ENCODE assay signal across 8 mouse cellular contexts in the genomic region with DNA sequence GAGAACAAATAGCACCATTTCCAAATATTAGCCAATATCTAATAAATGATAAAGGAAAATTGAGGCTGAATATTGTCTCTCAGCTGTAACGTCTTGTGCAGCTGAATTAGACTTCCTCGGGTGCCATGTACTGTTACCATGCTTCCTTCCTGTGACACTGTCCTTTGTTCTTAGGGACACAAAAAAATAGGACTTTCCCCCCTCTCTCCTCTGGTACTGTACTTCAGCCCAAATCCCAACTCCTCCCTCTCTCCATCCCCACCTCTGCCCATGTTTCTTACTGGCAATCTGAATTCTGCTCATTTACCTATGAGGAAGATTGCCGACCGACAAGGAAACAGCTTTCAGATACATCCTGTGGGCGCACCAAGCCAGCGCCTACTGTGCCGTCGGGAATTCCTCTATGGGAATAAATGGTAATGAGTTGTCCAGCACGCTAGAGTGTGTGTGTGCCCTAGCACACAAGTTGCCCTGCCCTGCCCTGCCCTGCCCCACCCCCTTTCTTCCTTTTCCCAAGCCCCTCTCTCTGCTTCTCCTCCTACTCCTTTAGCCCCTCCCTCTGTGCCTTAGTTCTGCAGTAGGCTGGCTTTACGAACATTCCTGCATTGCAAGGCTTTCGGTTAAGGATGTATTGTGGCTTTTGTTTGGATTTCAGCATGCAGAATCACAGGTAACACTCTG. TPM values are rescaled to one million over a fixed set of nuclear protein-coding genes. Genes with fewer than 3 reads are reported as not detected.
DNase-seq lines count a peak whose midpoint lies in the region; ATAC-seq and TF ChIP-seq lines count a peak whose summit lies in the region.

A gene (plus strand): TSS at position 303 of the 681 bp plus-strand sequence.

- DNase-seq in cerebellum, postnatal 14 days: peak; percentile 12 to 23
- DNase-seq in cerebellum, postnatal 36 days: no peak
- peak; percentile 59 for DNase-seq in forebrain, embryonic 11.5 days (ENCODE audit: low spot score)
- DNase-seq in liver, embryonic 11.5 days (ENCODE audit: low spot score): no peak
- peak; percentile 25 for DNase-seq in stomach, postnatal 0 days (ENCODE audit: low spot score)
- no peak for DNase-seq in ovary, postnatal 10 days (ENCODE audit: low spot score)
- DNase-seq in urinary bladder, postnatal 36 days (ENCODE audit: low spot score in 2 of 2): no peak

- WGBS in forebrain, embryonic 11.5 days: 25% methylated on average over 11 of the region's 11 CpGs
- WGBS in liver, embryonic 11.5 days: 38% methylated on average over 11 of the region's 11 CpGs
- 31% methylated on average over 11 of the region's 11 CpGs for WGBS in stomach, postnatal 0 days

- ATAC-seq in forebrain, embryonic 11.5 days (replicated peaks; ENCODE audit: low FRiP score): peak; percentile 84
- no peak for ATAC-seq in liver, embryonic 11.5 days (replicated peaks; ENCODE audit: low FRiP score)
- ATAC-seq in stomach, postnatal 0 days (ENCODE audit: low FRiP score, low TSS enrichment): no peak

- no peaks in the 10 kb centered on the region for H3K9me3 ChIP-seq in E14TG2a.4 (ENCODE audit: low read length)
- no peaks in the 10 kb centered on the region for H3K9me3 ChIP-seq in forebrain, embryonic 11.5 days (ENCODE audit: control insufficient read depth, low read length)
- no peaks in the 10 kb centered on the region for H3K9me3 ChIP-seq in liver, embryonic 11.5 days (ENCODE audit: control insufficient read depth, low read length)
- H3K9me3 ChIP-seq in stomach, postnatal 0 days (ENCODE audit: control insufficient read depth, low read length): no peaks in the 10 kb centered on the region

- H3K4me3 ChIP-seq in E14TG2a.4 (replicated peaks; ENCODE audit: low read length): peak within 1 kb of the TSS; percentile 35
- no peak within 1 kb of the TSS for H3K4me3 ChIP-seq in forebrain, embryonic 11.5 days (ENCODE audit: low read depth, low read length)
- no peak within 1 kb of the TSS for H3K4me3 ChIP-seq in liver, embryonic 11.5 days (ENCODE audit: low read depth, low read length)
- H3K4me3 ChIP-seq in stomach, postnatal 0 days (ENCODE audit: low read depth, low read length): 0 out of 2 replicates have a peak within 1 kb of the TSS, but pooled peaks have one; percentile 4

- peaks cover 28% of the 10 kb centered on the region for H3K4me1 ChIP-seq in E14TG2a.4 (replicated peaks; ENCODE audit: low read depth, low read length)
- H3K4me1 ChIP-seq in forebrain, embryonic 11.5 days (replicated peaks; ENCODE audit: control insufficient read depth, insufficient read depth, low read length): no peaks in the 10 kb centered on the region; the same call in 1 of the 2 replicates
- H3K4me1 ChIP-seq in liver, embryonic 11.5 days (replicated peaks; ENCODE audit: control insufficient read depth, insufficient read depth, low read length): no peaks in the 10 kb centered on the region
- H3K4me1 ChIP-seq in stomach, postnatal 0 days (replicated peaks; ENCODE audit: control insufficient read depth, insufficient read depth): no peaks in the 10 kb centered on the region

- H3K27ac ChIP-seq in forebrain, embryonic 11.5 days (ENCODE audit: low read depth, low read length): no peak within 1 kb of the TSS
- H3K27ac ChIP-seq in liver, embryonic 11.5 days (ENCODE audit: low read depth, low read length): no peak within 1 kb of the TSS
- no peak within 1 kb of the TSS for H3K27ac ChIP-seq in stomach, postnatal 0 days (replicated peaks)

- no peaks in the 10 kb centered on the region for H3K27me3 ChIP-seq in E14TG2a.4 (ENCODE audit: insufficient read depth, low read length)
- no peaks in the 10 kb centered on the region for H3K27me3 ChIP-seq in forebrain, embryonic 11.5 days (ENCODE audit: control insufficient read depth, insufficient read depth, low read length)
- no peaks in the 10 kb centered on the region for H3K27me3 ChIP-seq in liver, embryonic 11.5 days (replicated peaks; ENCODE audit: control insufficient read depth, insufficient read depth, low read length)
- H3K27me3 ChIP-seq in stomach, postnatal 0 days (ENCODE audit: control insufficient read depth, insufficient read depth, low read length): no peaks in the 10 kb centered on the region

- TF ChIP-seq EP300 in stomach, postnatal 0 days (optimal IDR thresholded peaks at IDR 0.05): no peak

- H3K9ac ChIP-seq in forebrain, embryonic 11.5 days (ENCODE audit: low read length): no peak within 1 kb of the TSS
- H3K9ac ChIP-seq in liver, embryonic 11.5 days (ENCODE audit: low read depth, low read length): no peak within 1 kb of the TSS
- no peak within 1 kb of the TSS for H3K9ac ChIP-seq in stomach, postnatal 0 days (ENCODE audit: low read length)

- peak within 1 kb of the TSS; percentile 27; the same call in 1 of the 2 replicates for H3K4me2 ChIP-seq in forebrain, embryonic 11.5 days (ENCODE audit: low read depth, low read length, severe bottlenecking)
- H3K4me2 ChIP-seq in liver, embryonic 11.5 days: peak within 1 kb of the TSS; percentile 9; the same call in 1 of the 2 replicates
- H3K4me2 ChIP-seq in stomach, postnatal 0 days (replicated peaks; ENCODE audit: low read depth): peak within 1 kb of the TSS; percentile 27

- H3K36me3 ChIP-seq in E14TG2a.4 (ENCODE audit: insufficient read depth, low read length): peaks cover 44% of the 10 kb centered on the region
- peaks cover 3% of the 10 kb centered on the region; the same call in 1 of the 2 replicates for H3K36me3 ChIP-seq in forebrain, embryonic 11.5 days (ENCODE audit: control insufficient read depth, insufficient read depth, low read length)
- H3K36me3 ChIP-seq in liver, embryonic 11.5 days (ENCODE audit: control insufficient read depth, insufficient read depth, low read length): peaks cover 6% of the 10 kb centered on the region
- H3K36me3 ChIP-seq in stomach, postnatal 0 days (ENCODE audit: control insufficient read depth, insufficient read depth, low read length): peaks cover 8% of the 10 kb centered on the region; the same call in 1 of the 2 replicates

- no peak for TF ChIP-seq CTCF in E14TG2a.4 (conservative IDR thresholded peaks at IDR 0.05; ENCODE audit: low read length)
- no peak for TF ChIP-seq CTCF in stomach, postnatal 0 days (IDR thresholded peaks at IDR 0.05; ENCODE audit: low read depth)

RNA-seq across cellular contexts. Expression of the gene that starts here (rescaled TPM):
- polyA plus RNA-seq in forebrain, embryonic 11.5 days (2014; fragmentation: Nextera tagmentation; extraction: Ambion mirVana): 2.8 and 3.4 TPM in 2 replicates
- polyA plus RNA-seq in liver, embryonic 11.5 days (2014; fragmentation: Nextera tagmentation; extraction: Ambion mirVana): 0.25 and 0.51 TPM in 2 replicates
- 0.29 and 0.69 TPM in 2 replicates for polyA plus RNA-seq in stomach, postnatal 0 days (2015; fragmentation: Nextera tagmentation; extraction: Ambion mirVana)

Comparison
In these comparisons a context has a peak if more than half of its experiments do, and no peak if none do; other contexts are left out.
1. DNase-seq: peak in cerebellum, postnatal 14 days (2 of 2) and forebrain, embryonic 11.5 days (single experiment); none in cerebellum, postnatal 36 days (0 of 2), liver, embryonic 11.5 days (single experiment), ovary, postnatal 10 days (single experiment) and urinary bladder, postnatal 36 days (0 of 2).
2. Peak in DNase-seq, H3K4me3 ChIP-seq and H3K4me2 ChIP-seq in stomach, postnatal 0 days; RNA of the gene not detected or under 1 TPM.
3. Peak in every context shown above with its lines, with median percentiles within 50 percentile points of each other: H3K4me2 ChIP-seq.